Mouse (Mus musculus) neural tube, embryonic 14.5 days (tissue): ENCODE measurements around the gene Mmp15. TPM values are rescaled to one million over a fixed set of nuclear protein-coding genes. Genes with fewer than 3 reads are reported as not detected.
A peak's percentile ranks its signal among the peaks of the same experiment; 100 is the strongest.

Experiments used
- ATAC-seq: fragments of 200-750 bp; cut with Nextera tagmentation; 2 replicates; pipeline ENCODE4 v1.8.0; 2017; ENCODE audit warnings: low read depth, mild to moderate bottlenecking, moderate TSS enrichment, moderate library complexity
- H3K27ac ChIP-seq: fragments of 300-500 bp; sonication (generic); 2 replicates; pipeline ENCODE4 v1.5.1; 2014; ENCODE audit warnings: low read depth, mild to moderate bottlenecking, control low read depth, low read length, moderate library complexity, mixed read lengths
- H3K27me3 ChIP-seq: fragments of 300-500 bp; sonication (generic); 2 replicates; pipeline ENCODE4 v1.6.1; 2014; ENCODE audit warnings: low read length; ENCODE audit not compliant: control insufficient read depth, insufficient read depth
- H3K36me3 ChIP-seq: fragments of 300-500 bp; sonication (generic); 2 replicates; pipeline ENCODE4 v1.6.1; 2014; ENCODE audit warnings: low read length, mixed read lengths; ENCODE audit not compliant: control insufficient read depth, insufficient read depth
- H3K4me1 ChIP-seq: fragments of 300-500 bp; sonication (generic); 2 replicates; pipeline ENCODE4 v1.6.1; 2014; ENCODE audit warnings: low read length; ENCODE audit not compliant: control insufficient read depth, insufficient read depth
- H3K4me2 ChIP-seq: fragments of 300-500 bp; sonication (generic); 2 replicates; pipeline ENCODE4 v1.6.1; 2014; ENCODE audit warnings: mild to moderate bottlenecking, low read depth, low read length, control low read depth
- H3K4me3 ChIP-seq: fragments of 300-500 bp; sonication (generic); 2 replicates; pipeline ENCODE4 v1.5.1; 2014; ENCODE audit warnings: low read depth, low read length, control low read depth, mixed read lengths
- H3K9ac ChIP-seq: fragments of 300-500 bp; sonication (generic); replicated peaks from 2 replicates; pipeline ENCODE4 v1.6.1; 2014; ENCODE audit warnings: low read depth, mild to moderate bottlenecking, control low read depth, low read length, mixed read lengths
- H3K9me3 ChIP-seq: fragments of 300-500 bp; sonication (generic); 2 replicates; pipeline ENCODE4 v1.6.1; 2016; ENCODE audit warnings: low read length; ENCODE audit not compliant: control insufficient read depth
- WGBS: fragments of 180-500 bp; shearing (Covaris S2); extraction: QIAGEN DNeasy Blood & Tissue Kit; methylation state at CpG from one replicate; pipeline ENCODE4 v1.1.7; 2014; 5-methylcytosine and 5-hydroxymethylcytosine counted together
- polyA plus RNA-seq: library from polyadenylated mRNA; unstranded; fragments of >200 nt; fragmentation: Nextera tagmentation; extraction: Ambion mirVana; gene quantifications from 2 replicates; pipeline ENCODE4 v1.2.1, GENCODE M21; 2014

The Mmp15 gene
- polyA plus RNA-seq, 1 experiment from 2014 or later, result 19.6 TPM

DNA sequence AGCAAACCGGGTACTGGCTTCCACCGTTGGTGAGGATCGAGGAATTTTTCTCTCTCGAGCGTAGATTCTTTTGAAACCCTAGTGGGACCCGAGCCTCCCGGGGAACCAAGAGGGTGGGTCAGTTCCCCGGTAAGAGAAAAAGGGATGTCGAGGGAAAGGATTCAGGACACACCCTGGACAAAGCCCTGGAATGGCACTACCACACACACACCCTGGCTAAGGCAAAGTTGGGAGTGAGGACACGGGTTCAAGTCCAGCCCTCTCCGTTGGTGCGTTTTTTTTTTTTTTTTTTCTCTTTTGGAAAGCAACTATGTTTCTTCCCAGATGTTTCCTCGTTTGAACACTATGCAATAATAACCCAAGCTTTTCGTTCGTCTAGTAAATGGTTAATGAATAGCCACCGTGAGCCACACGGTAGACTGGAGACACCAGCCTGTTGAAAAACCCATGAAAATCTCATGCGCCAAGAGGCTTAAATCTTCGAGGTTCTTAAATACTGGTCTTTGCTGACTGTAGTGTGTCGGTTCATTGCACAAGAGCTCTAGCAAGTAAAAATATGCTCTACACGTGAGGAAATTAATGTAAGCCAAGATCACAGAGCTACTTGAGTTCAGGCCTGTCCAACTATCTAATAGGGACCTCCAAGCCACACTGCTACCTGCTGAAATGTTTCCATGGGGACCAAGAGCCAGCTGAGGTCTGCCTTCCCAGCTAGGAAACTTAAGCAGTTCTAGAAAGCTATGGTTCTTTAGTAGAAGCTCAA, 19.4 kb upstream of the Mmp15 start:
- Histone ChIP-seq H3K4me3 (peak overlapping the region; percentile 90), H3K27me3 (no peaks in the 10 kb centered on the region), H3K4me2 (peak overlapping the region; percentile 83), H3K9ac (peak overlapping the region; percentile 96), H3K4me1 (peaks cover 10% of the 10 kb centered on the region), H3K27ac (peak overlapping the region; percentile 87), H3K9me3 (no peaks in the 10 kb centered on the region), H3K36me3 (peaks cover 20% of the 10 kb centered on the region)
- peak; percentile 25 for ATAC-seq
- 25% methylated on average over 21 of the region's 21 CpGs for WGBS

DNA sequence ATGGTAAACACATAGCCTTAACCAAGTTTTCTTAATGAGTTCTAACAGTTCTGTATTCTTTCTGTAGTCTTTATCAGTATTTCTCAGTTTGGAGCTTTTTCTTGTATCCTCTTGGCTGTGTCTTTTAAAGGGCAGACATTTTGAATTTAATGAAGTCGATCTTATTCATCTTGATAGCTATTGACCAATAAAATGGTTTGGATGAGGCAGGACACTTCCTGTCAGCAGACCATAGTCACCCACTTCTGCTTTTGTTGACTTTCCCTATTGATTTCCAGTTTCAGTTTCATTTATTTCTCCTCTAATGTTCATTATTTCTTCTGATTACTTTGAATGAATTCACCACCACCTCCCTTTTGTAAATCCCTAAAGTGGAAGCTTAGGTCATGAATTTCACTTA, 16.4 kb upstream of the Mmp15 start:
- ATAC-seq, result no peak
- Histone ChIP-seq H3K9ac (no peak overlapping the region), H3K27ac (no peak overlapping the region), H3K27me3 (no peaks in the 10 kb centered on the region), H3K36me3 (0 out of 2 replicates have a peak, but pooled peaks cover 5% of the 10 kb centered on the region), H3K9me3 (no peaks in the 10 kb centered on the region), H3K4me1 (peaks cover under 1% of the 10 kb centered on the region; the same call in 1 of the 2 replicates), H3K4me2 (no peak overlapping the region), H3K4me3 (no peak overlapping the region)
- 86% methylated on average over 1 of the region's 1 CpGs for WGBS

GRCm38 (mm10) chr8:95336363-95336762, 15.7 kb upstream of the Mmp15 start:
- no peak overlapping the region for H3K27ac ChIP-seq
- H3K4me3 ChIP-seq, result no peak overlapping the region
- ATAC-seq, result no peak
- H3K4me1 ChIP-seq, result no peaks in the 10 kb centered on the region
- H3K4me2 ChIP-seq, result no peak overlapping the region
- no peaks in the 10 kb centered on the region for H3K27me3 ChIP-seq
- no peaks in the 10 kb centered on the region for H3K9me3 ChIP-seq
- 0 out of 2 replicates have a peak, but pooled peaks cover 5% of the 10 kb centered on the region for H3K36me3 ChIP-seq
- H3K9ac ChIP-seq, result no peak overlapping the region

GRCm38 (mm10) chr8:95341721-95342120, 10.3 kb upstream of the Mmp15 start:
- H3K27me3 ChIP-seq, result no peaks in the 10 kb centered on the region
- peaks cover 13% of the 10 kb centered on the region; the same call in 1 of the 2 replicates for H3K36me3 ChIP-seq
- H3K4me2 ChIP-seq, result no peak overlapping the region
- no peaks in the 10 kb centered on the region for H3K4me1 ChIP-seq
- no peaks in the 10 kb centered on the region for H3K9me3 ChIP-seq
- no peak overlapping the region for H3K27ac ChIP-seq
- no peak overlapping the region for H3K9ac ChIP-seq
- no peak overlapping the region for H3K4me3 ChIP-seq
- 74% methylated on average over 5 of the region's 5 CpGs for WGBS
- ATAC-seq, result no peak

DNA sequence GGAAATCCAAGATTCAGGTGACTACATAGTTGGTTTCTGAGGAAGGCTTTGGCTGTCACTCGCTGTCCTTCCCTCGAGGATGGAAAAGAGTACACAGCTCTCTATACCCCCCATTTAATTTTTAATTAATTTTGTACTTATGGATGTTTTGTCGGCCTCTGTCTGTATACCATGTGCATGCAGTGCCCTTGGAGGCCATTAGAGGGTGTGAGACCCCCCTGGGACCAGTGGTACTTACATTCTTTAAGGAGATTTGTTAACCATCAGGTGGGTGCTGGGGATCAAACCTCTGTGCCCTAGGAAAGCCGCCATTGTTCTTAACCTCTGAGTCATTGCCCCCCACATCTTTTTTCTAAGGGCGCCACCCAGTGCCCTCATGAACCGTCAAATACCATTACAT, 7.4 kb upstream of the Mmp15 start:
- no peak for ATAC-seq
- 76% methylated on average over 6 of the region's 6 CpGs for WGBS
- Histone ChIP-seq H3K9me3 (no peaks in the 10 kb centered on the region), H3K9ac (no peak overlapping the region), H3K4me1 (peaks cover 19% of the 10 kb centered on the region), H3K4me2 (no peak overlapping the region), H3K27me3 (no peaks in the 10 kb centered on the region), H3K36me3 (peaks cover 13% of the 10 kb centered on the region; the same call in 1 of the 2 replicates), H3K4me3 (no peak overlapping the region), H3K27ac (no peak overlapping the region)

DNA sequence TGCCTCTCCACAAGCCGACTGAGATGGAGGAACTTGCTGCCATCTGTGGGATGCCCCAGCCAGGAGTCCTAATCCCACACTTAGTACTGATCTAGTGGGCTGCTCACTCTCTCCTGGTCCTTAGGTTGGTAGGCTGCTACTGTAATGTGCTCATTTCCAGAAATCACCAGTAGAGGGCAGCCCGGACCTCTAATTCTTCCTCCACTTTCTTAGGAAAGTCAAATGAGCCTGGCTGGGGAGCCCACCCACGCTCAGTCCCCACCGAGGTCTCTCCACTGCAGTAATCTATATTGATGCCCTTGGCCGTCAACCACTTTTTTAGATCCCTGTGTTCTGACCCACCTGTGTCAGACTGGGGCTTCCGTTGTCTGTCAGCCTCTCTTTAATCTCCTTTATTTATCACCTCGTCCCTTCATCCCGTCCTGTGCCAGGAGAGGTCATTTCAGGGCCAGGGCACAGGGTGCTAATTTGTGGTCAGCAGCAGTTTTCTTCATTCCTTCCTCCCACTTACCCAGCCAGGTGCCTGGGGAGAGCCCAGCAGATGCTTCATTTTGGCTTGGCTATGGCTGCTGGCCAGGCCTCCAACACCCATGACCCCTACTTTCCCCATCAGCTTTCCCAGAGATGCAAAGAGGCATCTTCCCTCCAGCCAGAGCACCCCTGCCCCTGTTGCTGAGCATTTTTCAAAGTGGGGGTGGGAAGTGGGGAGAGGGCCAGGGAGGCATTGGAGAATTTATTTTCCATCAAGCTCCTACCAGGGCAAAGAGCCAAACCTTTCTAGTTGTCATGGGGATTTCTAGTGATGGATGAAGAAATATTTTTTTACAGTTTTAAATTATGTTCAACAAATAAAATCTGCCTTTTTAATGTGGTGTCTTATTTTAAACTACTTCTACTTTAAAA, 5.2 kb upstream of the Mmp15 start:
- no peak overlapping the region for H3K27ac ChIP-seq
- 16% methylated on average over 8 of the region's 8 CpGs for WGBS

DNA sequence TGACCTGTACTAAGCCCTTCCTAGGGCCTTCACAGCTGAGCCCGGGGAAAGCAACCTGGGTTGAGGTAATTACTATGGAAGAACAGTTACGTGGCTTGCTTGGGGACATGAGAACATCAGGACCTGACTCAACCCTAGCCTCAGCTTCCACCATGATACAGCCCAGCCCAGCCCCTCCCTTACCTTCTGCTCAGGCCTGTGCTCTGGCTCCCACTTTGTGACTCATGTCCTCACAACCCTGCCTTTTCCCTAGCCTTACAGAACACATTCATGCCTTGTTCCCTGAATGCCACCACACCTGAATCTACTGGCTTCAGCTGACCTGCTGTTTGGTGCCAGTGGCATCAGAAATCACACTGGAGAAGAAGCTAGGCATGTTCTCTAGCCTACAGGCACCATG, 3.7 kb upstream of the Mmp15 start:
- 81% methylated on average over 2 of the region's 2 CpGs for WGBS

More for the DNA sequence above, 5.2 kb upstream of the Mmp15 start:
- no peaks in the 10 kb centered on the region for H3K9me3 ChIP-seq
- peaks cover 23% of the 10 kb centered on the region for H3K4me1 ChIP-seq
- peaks cover 7% of the 10 kb centered on the region; the same call in 1 of the 2 replicates for H3K36me3 ChIP-seq
- no peak overlapping the region for H3K9ac ChIP-seq
- H3K27me3 ChIP-seq, result no peaks in the 10 kb centered on the region
- ATAC-seq, result peak; percentile 56; the same call in 1 of the 2 replicates
- no peak overlapping the region for H3K4me2 ChIP-seq
- H3K4me3 ChIP-seq, result no peak overlapping the region

DNA sequence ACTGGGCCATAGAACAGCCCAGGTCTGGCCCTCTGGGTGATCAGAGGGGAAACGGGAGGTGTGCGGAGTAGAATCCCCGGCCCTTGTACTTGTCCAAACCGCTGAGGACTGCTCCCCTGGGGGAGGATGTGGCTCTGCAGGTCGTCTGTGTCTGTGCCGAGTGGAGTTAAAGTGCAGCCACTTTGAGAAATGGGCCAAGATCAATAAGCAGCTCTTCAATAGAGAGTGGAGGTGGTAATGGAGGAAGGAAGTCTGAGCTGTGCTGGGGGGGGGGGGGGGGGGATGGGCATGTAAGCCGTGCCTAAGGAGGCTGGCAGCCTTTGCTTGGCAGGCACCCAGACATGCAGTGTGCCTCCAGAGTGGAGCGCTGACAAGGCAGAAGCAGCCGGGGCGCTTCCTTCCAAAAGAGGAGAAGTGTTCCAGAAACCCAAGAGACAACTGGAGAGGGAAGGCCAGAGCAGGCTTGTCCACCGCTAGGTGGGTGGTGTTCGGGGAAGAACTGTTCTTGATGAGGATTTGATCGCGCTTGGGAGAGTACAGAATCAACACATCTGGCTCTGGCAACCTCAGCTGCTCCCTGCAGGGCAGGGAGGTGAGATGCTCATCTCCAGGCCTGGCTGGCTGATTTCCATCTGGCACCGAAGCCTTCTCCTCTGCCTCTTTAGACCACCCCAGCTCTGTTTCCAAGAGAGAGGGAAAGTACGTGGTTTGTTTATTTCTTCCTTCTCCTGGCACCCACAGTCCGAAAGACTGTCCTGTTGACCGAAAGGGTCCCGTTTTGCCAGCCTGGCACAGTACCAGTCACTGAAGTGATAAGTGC, 3.0 kb upstream of the Mmp15 start:
- Histone ChIP-seq H3K4me3 (no peak overlapping the region; the same call in 1 of the 2 replicates), H3K4me1 (peaks cover 28% of the 10 kb centered on the region), H3K4me2 (no peak overlapping the region), H3K9me3 (no peaks in the 10 kb centered on the region), H3K9ac (no peak overlapping the region), H3K27ac (peak overlapping the region; percentile 55; the same call in 1 of the 2 replicates), H3K27me3 (no peaks in the 10 kb centered on the region), H3K36me3 (0 out of 2 replicates have a peak, but pooled peaks cover 3% of the 10 kb centered on the region)
- WGBS, result 42% methylated on average over 19 of the region's 19 CpGs
- peak; percentile 5; the same call in 1 of the 2 replicates for ATAC-seq

More for the DNA sequence above, 3.7 kb upstream of the Mmp15 start:
- Histone ChIP-seq H3K9me3 (no peaks in the 10 kb centered on the region), H3K4me1 (peaks cover 23% of the 10 kb centered on the region), H3K9ac (no peak overlapping the region), H3K4me3 (no peak overlapping the region), H3K27ac (0 out of 2 replicates have a peak overlapping the region, but pooled peaks have one; percentile 22), H3K27me3 (no peaks in the 10 kb centered on the region), H3K4me2 (no peak overlapping the region), H3K36me3 (peaks cover 7% of the 10 kb centered on the region; the same call in 1 of the 2 replicates)
- ATAC-seq, result no peak
